Mouse (Mus musculus): ENCODE results near the gene Pip4k2c.
A peak's percentile ranks its signal among the peaks of the same experiment; 100 is the strongest.
"Not testable (repeated sequence)": the region's sequence is repeated elsewhere in the genome, so short reads cannot be mapped to it uniquely, and the experiment has no call there.

Gene Pip4k2c

DNA sequence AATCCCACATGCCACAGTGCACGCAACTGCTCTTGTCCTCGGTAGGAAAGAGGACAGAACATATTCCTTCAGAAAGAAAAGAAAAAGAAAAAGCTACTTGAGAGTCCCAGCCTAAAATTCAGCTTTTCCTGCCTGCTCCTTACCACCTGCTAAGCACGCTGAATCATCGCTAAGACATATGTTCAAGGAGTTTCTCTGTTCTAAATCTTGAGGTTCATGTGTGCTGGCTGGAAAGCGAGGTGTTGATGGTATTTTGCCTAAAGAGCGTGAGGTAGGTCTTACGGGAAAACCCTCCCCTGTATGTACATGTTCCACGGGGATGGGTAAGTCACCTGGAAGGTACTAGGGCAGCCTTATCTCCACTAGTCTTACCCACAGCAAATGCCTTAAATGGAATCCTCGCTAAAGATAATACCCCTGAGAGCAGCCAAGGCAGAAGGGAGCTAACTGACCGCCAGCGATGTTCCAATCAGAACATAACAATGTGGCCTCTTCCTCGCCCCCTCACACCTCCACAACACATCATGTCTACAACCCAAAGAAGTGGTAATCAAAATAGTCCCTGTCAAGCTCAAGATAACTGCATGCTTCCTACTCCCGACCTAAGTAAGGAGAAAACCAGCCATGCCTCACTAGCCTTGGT lies 1.3 kb downstream of the Pip4k2c start:
- DNase-seq (ENCODE audit: low read depth, low spot score) = no peak

DNA sequence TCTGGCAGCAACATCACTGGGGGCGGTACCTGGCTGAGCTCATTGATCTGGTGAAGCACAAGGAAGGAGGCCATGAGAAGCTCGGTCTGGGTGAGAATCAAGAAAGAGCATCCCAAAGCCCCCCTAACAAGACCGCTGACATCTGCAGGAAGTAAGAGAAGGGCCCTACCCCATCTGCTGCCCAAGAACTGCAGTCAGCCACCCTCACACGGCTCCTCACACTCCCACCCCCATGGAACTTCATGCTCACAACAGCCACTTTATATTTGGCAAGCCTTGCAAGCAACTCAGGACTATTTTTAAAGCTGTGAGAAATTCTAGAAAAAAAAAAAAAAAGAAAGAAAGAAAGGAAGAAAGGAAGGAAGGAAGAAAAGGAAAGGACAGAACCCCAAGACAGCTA lies 2.5 kb downstream of the Pip4k2c start:
- DNase-seq (ENCODE audit: low read depth, low spot score) = no peak

DNA sequence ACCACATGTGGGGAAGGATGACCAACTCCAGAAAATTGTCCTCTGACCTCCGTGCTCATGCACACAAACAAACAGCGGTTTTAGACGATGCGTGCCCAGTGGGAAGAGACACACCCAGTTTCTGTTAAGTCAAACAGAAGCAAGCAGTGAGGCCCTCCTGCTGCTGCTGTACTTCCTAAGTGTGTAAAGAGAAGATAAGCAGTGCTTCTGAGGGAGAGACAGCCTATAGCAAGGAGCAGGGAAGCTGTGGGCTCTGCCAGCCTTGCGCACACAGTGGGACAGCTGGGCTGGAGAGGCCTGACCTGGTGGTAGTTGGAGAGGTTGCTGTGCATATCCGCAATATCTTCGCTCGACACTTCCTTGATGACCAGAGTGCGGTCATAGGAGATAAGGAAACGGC lies 6.0 kb downstream of the Pip4k2c start:
- DNase-seq (ENCODE audit: low read depth, low spot score) = no peak

DNA sequence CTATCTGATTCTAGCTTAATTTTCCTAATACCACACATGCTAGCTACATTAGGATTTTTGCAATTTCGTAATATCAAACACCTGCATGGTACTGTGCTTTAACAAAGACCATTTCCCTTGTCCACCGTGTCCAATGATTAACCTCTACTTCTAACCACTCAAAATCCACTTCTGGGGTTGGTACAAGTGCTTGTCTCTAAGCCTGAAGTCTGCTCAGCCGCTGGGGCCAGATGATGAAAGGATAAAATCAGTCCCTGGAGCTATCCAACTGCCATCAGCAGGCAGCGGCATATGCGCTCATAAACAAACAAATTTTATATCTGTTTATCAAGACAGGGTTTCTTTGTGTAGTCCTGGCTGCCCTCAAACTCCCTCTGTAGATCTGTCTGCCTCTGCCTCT lies 6.8 kb downstream of the Pip4k2c start:
- DNase-seq (ENCODE audit: low read depth, low spot score) = no peak

DNA sequence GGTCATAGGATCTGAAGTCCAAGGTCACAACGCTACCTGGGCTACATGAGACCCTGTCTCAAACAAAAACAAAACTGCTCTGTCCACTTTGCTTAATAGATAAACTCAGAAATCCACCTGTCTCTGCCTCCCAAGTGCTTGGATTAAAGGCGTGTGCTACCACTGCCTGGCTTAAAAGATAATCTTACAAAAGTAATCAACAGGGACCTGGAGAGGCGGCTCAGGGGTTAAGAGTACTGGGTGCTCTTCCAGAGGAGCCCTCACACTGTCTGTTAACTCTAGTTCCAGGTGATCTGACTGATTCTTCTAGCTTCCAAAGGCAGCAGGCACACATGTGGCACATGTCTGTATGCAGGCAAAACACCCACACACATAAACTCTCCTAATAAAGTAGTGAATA lies 8.3 kb downstream of the Pip4k2c start:
- no peak for DNase-seq (ENCODE audit: low read depth, low spot score)

DNA sequence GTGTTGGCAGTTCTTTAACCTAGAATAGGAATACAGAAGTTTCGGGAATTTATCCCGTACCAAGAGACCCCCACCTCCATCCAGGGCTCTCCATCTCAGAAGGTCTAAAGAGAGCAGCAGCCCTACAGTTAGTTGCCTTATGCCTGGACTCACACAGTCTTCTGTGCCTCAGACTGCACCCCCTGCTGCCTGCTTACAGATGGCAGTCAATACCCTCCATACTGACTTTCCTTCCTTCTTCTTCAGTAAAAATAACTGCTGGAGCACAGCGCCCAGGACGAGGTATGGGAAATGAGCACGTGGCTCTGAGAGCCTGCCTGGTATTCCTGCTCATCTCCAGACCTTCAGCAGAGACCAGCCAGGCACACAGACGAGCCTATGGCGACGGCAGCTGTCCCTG lies 11.1 kb downstream of the Pip4k2c start:
- peak; percentile 31 for DNase-seq (ENCODE audit: low read depth, low spot score)

DNA sequence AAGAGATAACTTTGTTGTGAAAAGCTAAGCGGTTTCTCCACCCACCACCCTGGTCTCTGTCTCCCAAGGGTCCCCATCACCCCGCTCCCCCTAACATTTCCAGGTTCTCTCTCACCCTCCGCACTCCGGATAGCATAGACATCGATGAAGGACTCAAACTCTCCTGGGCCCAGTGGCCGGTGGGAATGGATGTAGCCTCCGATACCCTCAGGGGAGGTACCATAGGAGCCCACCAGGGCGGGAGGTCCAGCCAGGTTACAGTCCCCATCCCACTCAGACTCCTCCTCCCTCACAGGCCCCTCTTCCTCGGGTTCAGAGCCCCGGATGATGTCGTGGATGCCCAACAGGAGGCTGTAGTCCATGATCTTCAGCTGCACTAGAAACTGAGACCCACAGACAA lies 11.9 kb downstream of the Pip4k2c start:
- no peak for DNase-seq (ENCODE audit: low read depth, low spot score)

DNA sequence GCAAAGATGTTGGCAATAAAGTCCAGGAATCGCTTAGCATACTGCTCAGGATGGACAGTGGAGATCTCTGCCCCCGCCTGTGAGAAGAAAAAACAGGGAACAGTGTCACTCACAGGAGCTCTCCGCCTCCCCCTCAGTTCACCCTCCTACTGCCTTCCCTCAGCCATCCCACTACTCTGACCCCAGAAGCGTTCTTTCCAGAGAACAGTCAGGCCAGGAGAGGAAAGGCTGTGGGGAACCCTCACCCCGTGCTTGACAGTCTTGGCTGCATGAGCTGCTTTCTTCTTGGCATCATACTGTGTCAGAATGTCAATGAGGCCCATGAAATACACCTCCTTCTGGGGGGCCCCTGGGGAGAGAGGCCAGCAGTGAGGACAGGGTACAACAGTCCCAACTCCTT lies 12.3 kb downstream of the Pip4k2c start:
- no peak for DNase-seq (ENCODE audit: low read depth, low spot score)

DNA sequence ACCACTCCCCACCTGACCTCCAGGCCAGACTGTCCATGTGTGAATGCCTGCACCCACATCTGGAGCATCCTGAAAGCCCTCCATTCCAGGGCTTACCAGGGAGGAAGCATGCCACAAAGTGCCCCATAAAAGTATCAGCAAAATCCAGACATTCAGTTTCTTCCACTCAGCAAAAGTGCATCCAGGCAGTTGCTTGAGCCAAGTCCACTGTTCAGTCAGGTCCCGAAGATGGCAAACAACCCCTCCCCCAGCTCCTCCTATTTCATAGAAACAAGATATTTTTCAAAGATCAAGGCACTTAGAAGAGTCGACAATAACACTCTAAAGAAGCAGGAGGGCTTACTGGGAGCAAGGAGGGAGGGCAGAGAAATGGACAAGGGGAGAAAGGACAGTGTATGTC lies 12.9 kb downstream of the Pip4k2c start:
- no peak for DNase-seq (ENCODE audit: low read depth, low spot score)

DNA sequence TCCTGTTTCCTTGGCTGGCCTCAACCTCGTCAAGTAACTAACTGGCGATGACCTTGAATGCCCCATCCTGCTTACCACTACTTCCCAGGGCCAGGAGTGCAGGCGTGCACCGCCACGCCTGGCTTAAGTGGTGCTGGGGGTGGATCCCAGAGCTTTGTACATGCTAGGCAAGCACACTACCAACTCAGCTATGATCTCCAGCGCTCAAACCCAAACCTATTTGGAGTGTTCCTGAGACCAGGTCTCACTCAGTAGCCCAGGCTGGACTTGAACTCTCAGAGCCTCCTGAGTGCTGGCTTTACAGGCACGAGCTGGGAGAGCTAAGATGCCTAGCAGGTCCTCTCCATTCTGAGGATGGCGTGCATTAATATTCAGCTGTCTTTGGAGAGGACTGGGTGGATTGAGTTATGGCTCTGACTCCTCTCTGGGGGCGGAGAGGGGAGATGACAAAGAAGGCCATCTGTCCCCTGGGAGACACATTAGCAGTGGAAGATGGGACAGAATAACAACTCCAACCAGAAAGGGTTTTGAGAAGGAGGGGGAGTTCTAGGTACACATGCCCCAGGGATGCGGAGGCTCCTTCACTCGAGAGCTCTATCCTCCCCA lies 13.8 kb downstream of the Pip4k2c start:
- DNase-seq (ENCODE audit: low read depth, low spot score) = no peak

DNA sequence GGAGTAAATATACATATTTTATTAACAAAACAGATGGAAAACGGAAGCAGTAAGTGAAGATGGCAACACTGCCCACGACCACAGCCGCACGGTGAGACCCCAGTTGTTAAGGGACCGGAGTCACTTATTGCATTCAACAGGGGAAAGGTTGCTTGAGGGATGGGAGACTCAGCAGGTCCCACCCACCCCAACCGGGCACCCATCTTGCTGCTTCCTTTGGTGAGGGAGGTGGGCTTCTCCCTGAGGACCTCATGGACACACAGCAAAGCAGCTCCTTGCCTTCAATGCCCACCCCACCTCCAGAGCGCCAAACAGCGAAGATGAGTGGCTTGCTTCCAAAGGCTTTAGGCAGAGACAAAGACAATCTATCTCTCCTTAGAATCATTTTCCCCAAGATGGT lies 14.3 kb downstream of the Pip4k2c start:
- DNase-seq (ENCODE audit: low read depth, low spot score) = no peak

DNA sequence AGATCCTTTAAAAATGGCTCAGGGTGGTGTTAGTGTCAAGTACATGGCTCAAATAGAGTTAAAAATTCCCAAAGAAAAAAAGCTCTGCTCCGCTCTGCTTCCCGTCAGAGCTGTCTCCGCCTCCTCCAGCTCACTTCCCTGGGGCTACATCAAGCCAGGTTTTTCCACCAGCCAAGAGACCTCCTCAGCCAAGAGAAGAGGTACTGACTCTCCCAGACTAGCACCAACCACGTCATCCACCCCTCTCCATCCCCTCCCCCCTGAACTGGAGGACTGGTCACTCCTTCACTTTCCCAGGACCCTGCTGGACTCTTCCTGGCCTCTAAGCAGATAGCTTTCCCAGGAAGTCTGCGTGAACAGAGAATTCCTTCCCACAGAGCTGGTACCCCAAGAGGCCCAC lies 15.0 kb downstream of the Pip4k2c start:
- DNase-seq (ENCODE audit: low read depth, low spot score) = peak; percentile 95

DNA sequence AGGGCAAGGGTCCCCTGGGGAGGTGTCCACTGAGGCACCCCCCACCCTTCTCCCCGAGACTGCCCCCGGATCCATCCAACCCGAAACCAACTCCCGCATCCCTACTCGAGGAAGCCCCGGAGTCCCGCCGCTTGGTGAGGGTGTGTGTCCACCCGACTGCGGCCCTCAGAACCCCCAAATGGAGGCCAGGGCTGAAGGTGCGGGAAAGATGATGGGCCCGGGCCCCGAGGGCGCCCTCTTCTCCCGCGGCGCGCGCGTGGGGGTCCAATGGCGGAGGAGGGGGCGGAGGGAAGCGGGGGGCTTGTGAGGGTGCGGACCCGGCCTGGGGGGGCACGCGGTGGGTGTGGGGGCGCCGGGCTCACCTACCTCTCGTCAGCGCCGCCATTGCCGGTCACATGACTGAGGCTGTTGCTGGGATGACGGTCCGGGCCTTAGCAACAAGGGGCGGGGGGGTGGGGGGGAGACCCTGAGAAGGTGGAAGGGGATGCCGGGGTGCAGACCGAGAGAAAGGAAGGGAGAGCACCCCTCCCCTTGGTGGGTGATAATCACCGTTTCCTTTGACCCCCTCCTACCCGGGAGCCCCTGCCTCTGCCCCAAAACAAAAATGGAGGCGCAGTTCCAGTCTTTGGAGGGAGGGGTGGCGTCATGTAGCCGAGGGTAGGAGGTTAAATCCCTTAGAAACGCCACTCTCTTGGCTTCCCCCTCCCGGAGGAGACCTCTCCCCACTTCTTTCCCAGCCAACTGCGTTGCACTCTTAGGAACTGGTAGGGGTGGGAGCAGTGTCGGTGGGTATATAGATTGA lies 15.9 kb downstream of the Pip4k2c start, which contains the start of gene Dtx3:
Dtx3 (minus strand) TSS at position 401 of the 802 bp plus-strand sequence.
- DNase-seq (ENCODE audit: low read depth, low spot score) = peak; percentile 54

DNA sequence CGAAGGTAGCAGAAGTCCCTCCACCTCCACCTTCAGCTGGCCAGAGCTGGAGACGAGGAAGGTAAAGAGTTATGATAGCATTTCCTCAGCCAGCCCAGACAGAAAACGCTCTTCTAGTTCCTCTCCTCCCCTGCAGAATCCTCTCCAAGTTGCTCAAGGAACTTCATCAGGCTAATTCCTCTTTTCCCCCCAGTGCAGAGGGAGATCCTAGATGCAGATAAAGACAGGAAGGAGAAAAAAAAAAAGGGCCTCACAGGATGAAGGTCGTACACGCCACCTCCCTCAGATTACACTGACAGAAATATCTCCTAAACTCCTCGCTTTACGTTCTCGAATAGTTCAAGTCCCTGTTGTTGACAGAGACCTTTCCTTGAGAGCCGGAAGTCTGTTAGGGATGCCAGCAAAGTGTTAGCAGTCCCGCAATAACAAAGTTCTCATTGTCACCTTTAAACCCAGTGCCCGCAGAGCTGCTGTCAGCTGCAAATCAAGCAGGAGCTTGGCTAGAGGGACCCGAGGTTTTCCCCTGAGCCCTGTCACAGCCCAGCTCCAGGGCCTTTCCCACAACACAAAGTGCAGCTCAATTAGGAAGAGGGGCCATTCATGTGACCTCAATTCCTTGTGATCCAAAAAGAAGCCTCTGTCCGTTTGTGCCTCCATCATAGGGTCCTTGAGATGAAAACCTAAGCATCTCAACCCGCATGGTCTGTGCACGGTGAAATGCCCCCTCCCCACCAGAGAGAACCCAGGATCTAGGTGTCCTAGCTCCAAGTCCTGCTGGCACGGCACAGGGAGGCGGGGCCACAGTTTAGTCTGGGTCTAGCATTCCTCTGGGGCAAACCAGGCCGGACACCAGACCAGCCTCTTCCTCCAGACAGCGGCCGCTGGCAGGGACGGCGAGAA lies 16.7 kb downstream of the Pip4k2c start:
- peak; percentile 83 for DNase-seq (ENCODE audit: low read depth, low spot score)

DNA sequence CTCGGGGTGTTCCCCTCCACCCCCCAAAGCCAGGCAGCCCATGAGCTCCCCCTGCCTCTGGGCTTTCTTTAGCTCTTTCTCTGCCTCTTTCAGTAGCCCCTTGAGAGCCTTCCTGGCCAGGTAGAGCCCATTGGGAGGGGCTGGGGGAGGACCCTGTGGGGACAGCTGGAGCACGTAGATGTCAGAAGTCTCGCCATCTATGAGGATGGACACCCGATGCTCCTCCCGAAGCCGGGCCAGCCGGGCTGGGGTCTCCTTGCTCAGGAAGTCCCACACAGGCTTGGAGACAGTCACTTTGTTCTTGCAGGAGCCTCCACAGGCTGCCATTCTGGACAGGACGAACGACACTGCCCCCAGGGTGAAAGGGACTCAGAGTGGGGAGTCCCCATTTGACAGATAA lies 18.4 kb downstream of the Pip4k2c start:
- no peak for DNase-seq (ENCODE audit: low read depth, low spot score)

DNA sequence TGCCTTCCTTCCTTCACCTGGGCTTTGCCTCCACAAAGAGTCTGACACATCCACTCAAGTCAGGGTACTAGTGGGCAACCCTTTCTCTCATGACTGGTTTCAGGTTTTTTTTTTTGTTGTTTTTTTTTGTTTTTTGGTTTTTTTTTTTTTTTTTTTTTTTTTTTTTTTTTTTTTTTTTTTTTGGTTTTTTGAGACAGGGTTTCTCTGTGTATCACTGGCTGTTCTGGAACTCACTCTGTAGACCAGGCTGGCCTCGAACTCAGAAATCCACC lies 19.4 kb downstream of the Pip4k2c start:
- DNase-seq (ENCODE audit: low read depth, low spot score) = not testable (repeated sequence)

DNA sequence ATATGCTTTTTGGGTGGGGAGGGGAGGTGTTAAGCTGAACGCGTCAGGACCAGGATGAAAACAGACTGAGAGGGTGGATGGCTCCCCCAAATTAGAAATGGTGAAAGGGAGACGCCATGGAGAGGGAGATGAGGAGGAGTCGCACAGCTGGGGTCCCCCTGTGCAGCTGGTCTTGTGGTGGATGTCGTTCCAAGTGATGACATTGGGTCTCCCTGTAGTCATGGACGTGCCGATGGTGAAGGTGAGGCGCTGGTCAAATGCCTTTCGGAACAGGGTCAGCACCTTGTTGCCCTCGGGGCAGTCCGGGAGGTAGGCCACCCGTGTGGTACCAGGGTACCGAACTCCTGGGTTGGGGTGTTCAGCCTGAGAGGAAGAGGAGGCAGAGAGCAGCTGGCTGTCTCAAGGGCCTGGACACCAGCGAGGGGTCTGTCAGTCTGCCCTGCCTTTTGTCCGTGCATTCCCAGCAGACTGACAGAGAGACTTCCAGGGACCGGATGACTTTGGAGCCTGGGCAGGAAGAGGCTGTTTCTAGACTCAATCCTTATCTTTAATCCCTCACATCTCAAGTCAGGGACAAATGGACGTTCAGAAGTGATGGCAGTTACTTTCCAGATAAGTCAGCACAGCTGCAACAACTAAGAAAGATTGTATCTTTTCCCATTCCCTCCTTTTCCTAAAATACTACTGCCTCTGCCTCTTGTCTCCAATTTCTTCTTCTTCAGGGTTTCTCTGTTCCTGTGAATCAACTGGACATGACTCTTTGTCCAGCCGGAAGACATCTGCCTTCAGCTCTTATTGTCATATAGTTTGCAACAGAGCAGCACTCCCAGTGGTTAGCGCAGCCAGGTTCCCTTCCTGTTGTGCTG lies 20.0 kb downstream of the Pip4k2c start:
- no peak for DNase-seq (ENCODE audit: low read depth, low spot score)

DNA sequence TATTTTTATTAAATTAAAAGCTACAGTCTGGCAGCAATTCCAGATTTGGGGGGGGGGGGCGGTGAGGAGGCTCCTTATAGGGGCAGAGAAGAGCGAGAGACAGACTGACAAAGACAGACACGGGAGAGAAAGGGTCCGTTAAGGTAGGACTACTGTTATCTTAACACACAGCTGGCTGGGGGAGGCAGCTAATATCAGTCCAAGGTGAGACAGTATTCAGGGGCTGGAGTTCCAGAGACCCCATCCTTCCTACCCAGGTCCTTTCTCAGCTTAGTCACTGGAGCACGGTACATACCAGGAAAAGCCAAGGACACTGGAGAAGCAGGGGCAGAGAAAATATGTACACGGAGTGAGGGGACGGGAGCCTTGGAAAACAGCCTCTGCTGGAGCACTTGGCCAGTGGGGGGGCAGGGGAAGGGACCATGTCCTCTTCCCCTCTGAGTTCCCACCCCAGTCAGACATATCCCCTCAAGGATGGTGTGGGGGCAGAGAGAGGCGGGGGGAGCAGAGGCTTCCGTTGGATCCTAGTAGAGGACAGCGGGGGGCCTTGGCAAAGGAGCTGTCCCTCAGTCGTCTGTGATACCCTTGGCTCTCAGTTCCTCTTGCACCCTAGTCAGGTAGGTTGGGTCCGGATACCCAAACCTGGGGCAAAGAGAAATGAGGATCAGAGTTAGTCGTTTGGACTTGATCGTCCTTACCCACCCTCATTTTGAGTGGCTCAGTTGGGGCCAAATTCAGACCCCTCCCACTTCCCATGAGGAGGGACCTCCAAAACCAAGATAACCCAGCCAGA lies 20.8 kb downstream of the Pip4k2c start:
- peak; percentile 26 for DNase-seq (ENCODE audit: low read depth, low spot score)

DNA sequence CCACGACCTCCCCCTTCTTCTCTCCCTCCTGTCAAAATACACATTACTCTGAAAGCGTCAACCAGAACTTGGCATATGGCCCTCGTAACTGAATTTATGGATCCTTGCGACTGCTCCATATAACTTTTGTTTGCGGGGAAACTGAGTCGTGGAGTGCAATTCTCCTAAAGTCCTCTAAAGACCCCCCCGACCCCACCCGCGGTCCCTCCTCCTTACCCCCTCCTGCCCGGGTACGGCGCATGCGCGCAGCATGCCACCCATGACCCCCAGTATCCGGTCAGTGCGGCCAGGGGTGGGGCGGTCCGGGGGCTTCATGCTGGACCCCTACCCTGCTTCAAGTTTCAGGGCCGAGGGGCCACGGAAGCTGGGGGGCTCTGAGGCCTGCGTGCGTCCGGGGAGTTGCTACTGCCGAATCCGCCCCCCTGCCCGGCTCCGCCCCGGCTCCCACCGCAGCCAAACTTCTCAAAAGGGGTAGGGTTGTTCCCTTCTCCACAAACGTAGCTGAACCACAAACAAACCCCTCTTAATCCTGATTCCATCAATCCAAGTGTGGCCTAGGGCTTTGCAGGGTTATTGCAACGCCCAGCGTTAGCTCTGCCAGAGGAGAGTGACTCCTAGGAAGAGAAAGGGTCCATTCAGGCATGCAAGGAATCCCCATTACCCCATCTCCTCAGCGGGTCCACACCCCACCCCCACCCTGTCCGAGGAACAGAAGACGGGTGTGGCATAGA lies 21.6 kb downstream of the Pip4k2c start, which contains the start of gene Arhgef25:
Arhgef25 (minus strand) TSS at position 433 of the 731 bp plus-strand sequence.
- DNase-seq (ENCODE audit: low read depth, low spot score) = peak; percentile 59
